In genomic region chr19:41262712-41263629, GRCm38 (mm10) we compare ENCODE assay signal across 8 mouse cellular contexts. TPM values are rescaled to one million over a fixed set of nuclear protein-coding genes. Genes with fewer than 3 reads are reported as not detected.
DNase-seq lines count a peak whose midpoint lies in the region; ATAC-seq lines count a peak whose summit lies in the region.

No protein-coding gene starts in this region.

- H3K36me3 ChIP-seq in embryonic facial prominence, embryonic 11.5 days (replicated peaks; ENCODE audit: control insufficient read depth, insufficient read depth, low read depth, low read length): no peaks in the 10 kb centered on the region
- peaks cover 7% of the 10 kb centered on the region; the same call in 1 of the 2 replicates for H3K36me3 ChIP-seq in limb, embryonic 12.5 days
- H3K36me3 ChIP-seq in midbrain, embryonic 14.5 days (ENCODE audit: control insufficient read depth, insufficient read depth, low read length): no peaks in the 10 kb centered on the region

- peak; percentile 74 for DNase-seq in 3T3-L1 (ENCODE audit: low read depth, low spot score)
- peak; percentile 85 for DNase-seq in adrenal gland, postnatal 14 days
- DNase-seq in embryonic facial prominence, embryonic 11.5 days (ENCODE audit: low spot score): peak; percentile 64
- DNase-seq in heart, adult 11 months: peak; percentile 98
- DNase-seq in kidney, adult 18-20 months: peak; percentile 83
- DNase-seq in midbrain, embryonic 14.5 days: peak; percentile 80
- DNase-seq in spleen, postnatal 14 days (ENCODE audit: low spot score in 2 of 2): peak; percentile 44 to 53

- H3K4me1 ChIP-seq in embryonic facial prominence, embryonic 11.5 days (ENCODE audit: control insufficient read depth, insufficient read depth, low read length): no peaks in the 10 kb centered on the region
- H3K4me1 ChIP-seq in limb, embryonic 12.5 days (replicated peaks): peaks cover 27% of the 10 kb centered on the region
- peaks cover 26% of the 10 kb centered on the region for H3K4me1 ChIP-seq in midbrain, embryonic 14.5 days (ENCODE audit: control insufficient read depth, insufficient read depth, low read length)

- H3K4me2 ChIP-seq in embryonic facial prominence, embryonic 11.5 days (ENCODE audit: low read depth, low read length): peak overlapping the region; percentile 72
- H3K4me2 ChIP-seq in limb, embryonic 12.5 days: peak overlapping the region; percentile 72
- H3K4me2 ChIP-seq in midbrain, embryonic 14.5 days (ENCODE audit: low read length): peak overlapping the region; percentile 86

- peak overlapping the region; percentile 96 for H3K27ac ChIP-seq in embryonic facial prominence, embryonic 11.5 days (replicated peaks; ENCODE audit: low read depth, low read length)
- H3K27ac ChIP-seq in limb, embryonic 12.5 days: peak overlapping the region; percentile 99
- peak overlapping the region; percentile 97 for H3K27ac ChIP-seq in midbrain, embryonic 14.5 days (replicated peaks; ENCODE audit: low read depth, low read length)

- peak overlapping the region; percentile 98 for H3K9ac ChIP-seq in embryonic facial prominence, embryonic 11.5 days (replicated peaks; ENCODE audit: low read length)
- H3K9ac ChIP-seq in limb, embryonic 12.5 days (replicated peaks): peak overlapping the region; percentile 96
- peak overlapping the region; percentile 95 for H3K9ac ChIP-seq in midbrain, embryonic 14.5 days (replicated peaks; ENCODE audit: low read length)

- H3K4me3 ChIP-seq in embryonic facial prominence, embryonic 11.5 days (ENCODE audit: low read depth, low read length): peak overlapping the region; percentile 97
- peak overlapping the region; percentile 96 for H3K4me3 ChIP-seq in limb, embryonic 12.5 days (replicated peaks)
- H3K4me3 ChIP-seq in midbrain, embryonic 14.5 days (replicated peaks; ENCODE audit: low read depth, low read length): peak overlapping the region; percentile 93

- no peaks in the 10 kb centered on the region for H3K27me3 ChIP-seq in embryonic facial prominence, embryonic 11.5 days (ENCODE audit: control insufficient read depth, insufficient read depth, low read length)
- H3K27me3 ChIP-seq in limb, embryonic 12.5 days: no peaks in the 10 kb centered on the region
- H3K27me3 ChIP-seq in midbrain, embryonic 14.5 days (ENCODE audit: control insufficient read depth, insufficient read depth, low read length): no peaks in the 10 kb centered on the region

- peak; percentile 74 for ATAC-seq in embryonic facial prominence, embryonic 11.5 days (replicated peaks; ENCODE audit: insufficient number of reproducible peaks, low FRiP score, low TSS enrichment, low read depth)
- ATAC-seq in limb, embryonic 12.5 days (ENCODE audit: insufficient number of reproducible peaks, insufficient read depth, low FRiP score, low TSS enrichment, low read depth): peak; percentile 85
- ATAC-seq in midbrain, embryonic 14.5 days (ENCODE audit: low FRiP score, low TSS enrichment): peak; percentile 62

- WGBS in embryonic facial prominence, embryonic 11.5 days: 6% methylated on average over 48 of the region's 51 CpGs
- 5% methylated on average over 51 of the region's 51 CpGs for WGBS in limb, embryonic 12.5 days
- WGBS in midbrain, embryonic 14.5 days: 7% methylated on average over 50 of the region's 51 CpGs

- H3K9me3 ChIP-seq in embryonic facial prominence, embryonic 11.5 days (replicated peaks; ENCODE audit: control insufficient read depth, low read length): no peaks in the 10 kb centered on the region
- H3K9me3 ChIP-seq in limb, embryonic 12.5 days: no peaks in the 10 kb centered on the region
- H3K9me3 ChIP-seq in midbrain, embryonic 14.5 days (ENCODE audit: control insufficient read depth, low read length): no peaks in the 10 kb centered on the region

RNA-seq across cellular contexts. Expression of gene Tm9sf3, which starts 0.8 kb away (rescaled TPM):
- 155 and 156 TPM in 2 replicates for total RNA-seq in adrenal gland, postnatal 14 days (2021)
- polyA plus RNA-seq in embryonic facial prominence, embryonic 11.5 days (2014; fragmentation: Nextera tagmentation; extraction: Ambion mirVana): 171 and 174 TPM in 2 replicates
- 141 and 158 TPM in 2 replicates for polyA plus RNA-seq in limb, embryonic 12.5 days (2016; fragmentation: Nextera tagmentation; extraction: Ambion mirVana)
- 74.4 and 112 TPM in 2 replicates for polyA plus RNA-seq in midbrain, embryonic 14.5 days (2014; fragmentation: Nextera tagmentation; extraction: Ambion mirVana)

RNA-seq across cellular contexts. Expression of gene Tll2, which starts 56.3 kb away (rescaled TPM):
- 0.49 TPM in 1 of 2 replicates, not detected in the other for total RNA-seq in adrenal gland, postnatal 14 days (2021)
- 0.06 and 0.31 TPM in 2 replicates for polyA plus RNA-seq in embryonic facial prominence, embryonic 11.5 days (2014; fragmentation: Nextera tagmentation; extraction: Ambion mirVana)
- polyA plus RNA-seq in limb, embryonic 12.5 days (2016; fragmentation: Nextera tagmentation; extraction: Ambion mirVana): 0.28 and 0.36 TPM in 2 replicates
- 1.1 and 1.8 TPM in 2 replicates for polyA plus RNA-seq in midbrain, embryonic 14.5 days (2014; fragmentation: Nextera tagmentation; extraction: Ambion mirVana)

Comparison
In these comparisons a context has a peak if more than half of its experiments do, and no peak if none do; other contexts are left out.
1. Peak in every context shown above with its lines: DNase-seq, ATAC-seq, H3K4me3 ChIP-seq and H3K27ac ChIP-seq.